In the genomic region with DNA sequence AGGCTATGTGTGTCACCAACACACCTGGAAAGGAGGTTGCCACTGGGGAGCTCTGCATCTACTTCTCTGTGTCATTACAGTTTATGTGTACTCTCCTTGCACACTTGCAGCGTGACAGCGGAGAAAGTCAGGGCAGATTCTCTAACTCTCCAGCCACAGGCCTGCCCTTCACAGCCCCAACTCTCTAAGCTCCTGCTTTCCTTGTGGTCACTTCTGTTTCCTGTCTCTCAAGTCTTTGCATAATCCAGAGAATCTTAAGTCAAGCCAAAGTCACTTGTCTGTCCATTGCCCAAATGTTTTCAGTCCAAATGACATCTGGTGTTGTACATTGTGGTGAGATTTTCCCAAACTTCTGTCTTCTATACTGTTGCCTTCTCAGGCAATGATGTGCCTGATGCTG, we compare ENCODE assay signal across 30 mouse cellular contexts. TPM values are rescaled to one million over a fixed set of nuclear protein-coding genes. Genes with fewer than 3 reads are reported as not detected.
"Had no signal": no experiment of that assay in that cellular context is flagged by ENCODE, and none has a peak within 500 bp of the region (broad histone marks: within the 10 kb centered on the region; RNA-seq: fewer than 3 reads in every experiment).

No protein-coding gene starts in this region.

- H3K9me3 ChIP-seq: liver, embryonic 13.5 days; midbrain, embryonic 10.5 days; midbrain, embryonic 15.5 days; neural tube, embryonic 12.5 days; neural tube, embryonic 15.5 days had no signal

- DNase-seq: kidney, adult 18-20 months; kidney, adult 9 months; kidney, postnatal 14 days; layer of hippocampus, adult 9-11 months; layer of hippocampus, postnatal 36 days; liver, embryonic 13.5 days; lung, embryonic 14.5 days; lung, postnatal 36 days; right cerebral cortex, adult 18-20 months; right cerebral cortex, postnatal 14 days; right cerebral cortex, postnatal 4 days; thymus, adult 2 months; thymus, postnatal 14 days had no signal

- H3K27me3 ChIP-seq: liver, embryonic 13.5 days; midbrain, embryonic 15.5 days; neural tube, embryonic 12.5 days; neural tube, embryonic 15.5 days had no signal

- H3K4me3 ChIP-seq: layer of hippocampus, adult 2 months; left cerebral cortex, adult 2 months; liver, embryonic 13.5 days; midbrain, embryonic 10.5 days; midbrain, embryonic 15.5 days; neural tube, embryonic 12.5 days; neural tube, embryonic 15.5 days had no signal

- H3K4me2 ChIP-seq: liver, embryonic 13.5 days; lung, embryonic 14.5 days; midbrain, embryonic 15.5 days; neural tube, embryonic 12.5 days; neural tube, embryonic 15.5 days had no signal

- H3K4me1 ChIP-seq: midbrain, embryonic 10.5 days; midbrain, embryonic 15.5 days; neural tube, embryonic 12.5 days; neural tube, embryonic 15.5 days had no signal

- H3K9ac ChIP-seq: liver, embryonic 13.5 days; lung, embryonic 14.5 days; midbrain, embryonic 15.5 days; neural tube, embryonic 12.5 days; neural tube, embryonic 15.5 days had no signal

- H3K27ac ChIP-seq: layer of hippocampus, adult 2 months; left cerebral cortex, adult 2 months; liver, embryonic 13.5 days; midbrain, embryonic 10.5 days; midbrain, embryonic 15.5 days; neural tube, embryonic 12.5 days; neural tube, embryonic 15.5 days; stomach, postnatal 0 days had no signal

- ATAC-seq: intestine, embryonic 16.5 days; lung, postnatal 0 days; midbrain, embryonic 15.5 days had no signal

RNA-seq across cellular contexts. Expression of a gene that starts 37.4 kb away (rescaled TPM):
- total RNA-seq: layer of hippocampus, adult 2 months; layer of hippocampus, postnatal 36 days; left cerebral cortex, adult 2 months; left cerebral cortex, postnatal 10 days; left cerebral cortex, postnatal 36 days had no signal
- polyA plus RNA-seq: intestine, embryonic 16.5 days; kidney, embryonic 16.5 days; large intestine, adult 2 months; limb, embryonic 11.5 days; limb, embryonic 14.5 days; liver, embryonic 13.5 days; liver, embryonic 16.5 days; lung, embryonic 14.5 days; midbrain, embryonic 10.5 days; midbrain, embryonic 15.5 days; neural tube, embryonic 12.5 days; neural tube, embryonic 15.5 days; stomach, embryonic 14.5 days had no signal
